Mouse (Mus musculus) kidney, postnatal 10 days (tissue): ENCODE measurements around the gene Ddx4.

Experiments used
- DNase-seq: peaks from one replicate; pipeline ENCODE4 v3.0.0; 2021; ENCODE audit warnings: mixed read lengths

The Ddx4 gene

GRCm38 (mm10) chr13:112652205-112652604, at the start of gene Ddx4:
TSS of gene Ddx4 (minus strand) at chr13:112652475.
- no peak for DNase-seq

GRCm38 (mm10) chr13:112701256-112701655, 49.0 kb upstream of the Ddx4 start:
- DNase-seq, result no peak

GRCm38 (mm10) chr13:112695526-112696240, 43.4 kb upstream of the Ddx4 start:
- DNase-seq, result no peak

- DNase-seq, result no peak
Measured at GRCm38 (mm10) chr13:112692870-112693553, 40.7 kb upstream of the Ddx4 start.

GRCm38 (mm10) chr13:112686155-112686554, 33.9 kb upstream of the Ddx4 start:
- DNase-seq, result no peak

- no peak for DNase-seq
Measured at GRCm38 (mm10) chr13:112683970-112684369, 31.7 kb upstream of the Ddx4 start.

- DNase-seq, result no peak
Measured at GRCm38 (mm10) chr13:112683312-112683711, 31.0 kb upstream of the Ddx4 start.

- DNase-seq, result no peak
Measured at GRCm38 (mm10) chr13:112678154-112678553, 25.9 kb upstream of the Ddx4 start.

GRCm38 (mm10) chr13:112673899-112674447, 21.7 kb upstream of the Ddx4 start:
- peak; percentile 75 for DNase-seq

- no peak for DNase-seq
Measured at GRCm38 (mm10) chr13:112672797-112673196, 20.5 kb upstream of the Ddx4 start.

- DNase-seq, result no peak
Measured at GRCm38 (mm10) chr13:112671708-112672107, 19.4 kb upstream of the Ddx4 start.

GRCm38 (mm10) chr13:112667215-112667614, 14.9 kb upstream of the Ddx4 start:
- no peak for DNase-seq

GRCm38 (mm10) chr13:112666433-112667024, 14.3 kb upstream of the Ddx4 start:
- no peak for DNase-seq

- DNase-seq, result no peak
Measured at GRCm38 (mm10) chr13:112661687-112662086, 9.4 kb upstream of the Ddx4 start.

GRCm38 (mm10) chr13:112660574-112661381, 8.5 kb upstream of the Ddx4 start, which contains the start of gene Slc38a9:
TSS of gene Slc38a9 (plus strand) at chr13:112660751.
- DNase-seq, result peak; percentile 95

- DNase-seq, result no peak
Measured at GRCm38 (mm10) chr13:112659986-112660573, 7.8 kb upstream of the Ddx4 start.

- no peak for DNase-seq
Measured at GRCm38 (mm10) chr13:112651183-112651582, 1.1 kb downstream of the Ddx4 start.

GRCm38 (mm10) chr13:112645529-112646186, 6.6 kb downstream of the Ddx4 start:
- DNase-seq, result no peak

GRCm38 (mm10) chr13:112644996-112645395, 7.3 kb downstream of the Ddx4 start:
- DNase-seq, result no peak

- no peak for DNase-seq
Measured at GRCm38 (mm10) chr13:112642897-112643296, 9.4 kb downstream of the Ddx4 start.

- DNase-seq, result no peak
Measured at GRCm38 (mm10) chr13:112639111-112639510, 13.2 kb downstream of the Ddx4 start.

- no peak for DNase-seq
Measured at GRCm38 (mm10) chr13:112636498-112636897, 15.8 kb downstream of the Ddx4 start.
